ENCODE assay signal across 8 mouse cellular contexts in genomic region chr3:107630682-107631522, GRCm38 (mm10). TPM values are rescaled to one million over a fixed set of nuclear protein-coding genes. Genes with fewer than 3 reads are reported as not detected.
DNase-seq lines count a peak whose midpoint lies in the region; ATAC-seq lines count a peak whose summit lies in the region.

TSS of gene Gm10961 (plus strand) at chr3:107631322.

- 2% methylated on average over 48 of the region's 48 CpGs for WGBS in limb, embryonic 11.5 days
- 1% methylated on average over 41 of the region's 48 CpGs for WGBS in midbrain, embryonic 12.5 days

- H3K4me1 ChIP-seq in limb, embryonic 11.5 days (ENCODE audit: control insufficient read depth, insufficient read depth, low read length), result no peaks in the 10 kb centered on the region; the same call in 1 of the 2 replicates
- peaks cover 15% of the 10 kb centered on the region for H3K4me1 ChIP-seq in midbrain, embryonic 12.5 days

- H3K9ac ChIP-seq in limb, embryonic 11.5 days (ENCODE audit: low read length), result peak within 1 kb of the TSS; percentile 97
- peak within 1 kb of the TSS; percentile 98 for H3K9ac ChIP-seq in midbrain, embryonic 12.5 days (replicated peaks)

- H3K27me3 ChIP-seq in limb, embryonic 11.5 days (ENCODE audit: control insufficient read depth, insufficient read depth, low read length), result no peaks in the 10 kb centered on the region
- H3K27me3 ChIP-seq in midbrain, embryonic 12.5 days, result no peaks in the 10 kb centered on the region

- DNase-seq in urinary bladder, postnatal 25 days (ENCODE audit: low spot score), result peak; percentile 45
- DNase-seq in urinary bladder, postnatal 10 days (ENCODE audit: low spot score), result no peak
- DNase-seq in c-Kit-positive CD71-positive TER-119-negative erythroid progenitor cells, embryonic 14.5 days (ENCODE audit: low read depth), result peak; percentile 14
- DNase-seq in frontal cortex, postnatal 10 days (ENCODE audit: low spot score in 2 of 2), result peak; percentile 27 to 48
- peak; percentile 77 for DNase-seq in kidney, adult 11 months
- DNase-seq in limb, embryonic 11.5 days (ENCODE audit: low spot score), result no peak
- no peak for DNase-seq in spleen, adult 18-20 months

- peak within 1 kb of the TSS; percentile 72 for H3K4me2 ChIP-seq in limb, embryonic 11.5 days (ENCODE audit: low read depth, severe bottlenecking)
- peak within 1 kb of the TSS; percentile 71 for H3K4me2 ChIP-seq in midbrain, embryonic 12.5 days (replicated peaks)

- ATAC-seq in limb, embryonic 11.5 days (ENCODE audit: insufficient number of reproducible peaks, low FRiP score, low TSS enrichment, low read depth), result peak; percentile 80
- peak; percentile 88 for ATAC-seq in midbrain, embryonic 12.5 days (ENCODE audit: low FRiP score, low read depth)

- H3K4me3 ChIP-seq in limb, embryonic 11.5 days (ENCODE audit: low read depth, low read length), result peak within 1 kb of the TSS; percentile 98
- H3K4me3 ChIP-seq in midbrain, embryonic 12.5 days, result peak within 1 kb of the TSS; percentile 97

- H3K9me3 ChIP-seq in limb, embryonic 11.5 days (ENCODE audit: control insufficient read depth, low read length), result no peaks in the 10 kb centered on the region
- H3K9me3 ChIP-seq in midbrain, embryonic 12.5 days, result no peaks in the 10 kb centered on the region

- H3K36me3 ChIP-seq in limb, embryonic 11.5 days (ENCODE audit: control insufficient read depth, insufficient read depth, low read length), result peaks cover 5% of the 10 kb centered on the region; the same call in 1 of the 2 replicates
- peaks cover 31% of the 10 kb centered on the region for H3K36me3 ChIP-seq in midbrain, embryonic 12.5 days

- H3K27ac ChIP-seq in limb, embryonic 11.5 days (replicated peaks; ENCODE audit: low read depth, low read length), result peak within 1 kb of the TSS; percentile 76
- H3K27ac ChIP-seq in midbrain, embryonic 12.5 days (replicated peaks), result peak within 1 kb of the TSS; percentile 98

RNA-seq across cellular contexts. Expression of gene Gm10961, which starts in this region (rescaled TPM):
- polyA plus RNA-seq in limb, embryonic 11.5 days (2014; fragmentation: Nextera tagmentation; extraction: Ambion mirVana), result not detected in 2 replicates
- polyA plus RNA-seq in midbrain, embryonic 12.5 days (2016; fragmentation: Nextera tagmentation; extraction: Ambion mirVana), result not detected in 2 replicates

Comparison
In these comparisons a context has a peak if more than half of its experiments do, and no peak if none do; other contexts are left out.
1. DNase-seq: peak in urinary bladder, postnatal 25 days (single experiment), c-Kit-positive CD71-positive TER-119-negative erythroid progenitor cells, embryonic 14.5 days (single experiment), frontal cortex, postnatal 10 days (2 of 2) and kidney, adult 11 months (single experiment); none in urinary bladder, postnatal 10 days (single experiment), limb, embryonic 11.5 days (single experiment) and spleen, adult 18-20 months (0 of 2).
2. Peak in ATAC-seq, H3K4me3 ChIP-seq, H3K27ac ChIP-seq, H3K9ac ChIP-seq and H3K4me2 ChIP-seq in limb, embryonic 11.5 days; RNA of the gene not detected or under 1 TPM.
3. Peak in ATAC-seq, H3K4me3 ChIP-seq, H3K27ac ChIP-seq, H3K9ac ChIP-seq and H3K4me2 ChIP-seq in midbrain, embryonic 12.5 days; RNA of the gene not detected or under 1 TPM.